Mouse (Mus musculus) neural tube, embryonic 14.5 days (tissue): ENCODE data around the gene Kdm4c. TPM values are rescaled to one million over a fixed set of nuclear protein-coding genes. Genes with fewer than 3 reads are reported as not detected.
A peak's percentile ranks its signal among the peaks of the same experiment; 100 is the strongest.

ENCODE experiments used
- ATAC-seq: fragments of 200-750 bp; cut with Nextera tagmentation; 2 replicates; pipeline ENCODE4 v1.8.0; 2017; ENCODE audit warnings: low read depth, mild to moderate bottlenecking, moderate TSS enrichment, moderate library complexity
- H3K27ac ChIP-seq: fragments of 300-500 bp; sonication (generic); 2 replicates; pipeline ENCODE4 v1.5.1; 2014; ENCODE audit warnings: low read depth, mild to moderate bottlenecking, control low read depth, low read length, moderate library complexity, mixed read lengths
- H3K27me3 ChIP-seq: fragments of 300-500 bp; sonication (generic); 2 replicates; pipeline ENCODE4 v1.6.1; 2014; ENCODE audit warnings: low read length; ENCODE audit not compliant: control insufficient read depth, insufficient read depth
- H3K36me3 ChIP-seq: fragments of 300-500 bp; sonication (generic); 2 replicates; pipeline ENCODE4 v1.6.1; 2014; ENCODE audit warnings: low read length, mixed read lengths; ENCODE audit not compliant: control insufficient read depth, insufficient read depth
- H3K4me1 ChIP-seq: fragments of 300-500 bp; sonication (generic); 2 replicates; pipeline ENCODE4 v1.6.1; 2014; ENCODE audit warnings: low read length; ENCODE audit not compliant: control insufficient read depth, insufficient read depth
- H3K4me2 ChIP-seq: fragments of 300-500 bp; sonication (generic); 2 replicates; pipeline ENCODE4 v1.6.1; 2014; ENCODE audit warnings: mild to moderate bottlenecking, low read depth, low read length, control low read depth
- H3K4me3 ChIP-seq: fragments of 300-500 bp; sonication (generic); 2 replicates; pipeline ENCODE4 v1.5.1; 2014; ENCODE audit warnings: low read depth, low read length, control low read depth, mixed read lengths
- H3K9ac ChIP-seq: fragments of 300-500 bp; sonication (generic); replicated peaks from 2 replicates; pipeline ENCODE4 v1.6.1; 2014; ENCODE audit warnings: low read depth, mild to moderate bottlenecking, control low read depth, low read length, mixed read lengths
- H3K9me3 ChIP-seq: fragments of 300-500 bp; sonication (generic); 2 replicates; pipeline ENCODE4 v1.6.1; 2016; ENCODE audit warnings: low read length; ENCODE audit not compliant: control insufficient read depth
- WGBS: fragments of 180-500 bp; shearing (Covaris S2); extraction: QIAGEN DNeasy Blood & Tissue Kit; methylation state at CpG from one replicate; pipeline ENCODE4 v1.1.7; 2014; 5-methylcytosine and 5-hydroxymethylcytosine counted together
- polyA plus RNA-seq: library from polyadenylated mRNA; unstranded; fragments of >200 nt; fragmentation: Nextera tagmentation; extraction: Ambion mirVana; gene quantifications from 2 replicates; pipeline ENCODE4 v1.2.1, GENCODE M21; 2014

The Kdm4c gene
- polyA plus RNA-seq, 1 experiment from 2014 or later, result 24.5 TPM

DNA sequence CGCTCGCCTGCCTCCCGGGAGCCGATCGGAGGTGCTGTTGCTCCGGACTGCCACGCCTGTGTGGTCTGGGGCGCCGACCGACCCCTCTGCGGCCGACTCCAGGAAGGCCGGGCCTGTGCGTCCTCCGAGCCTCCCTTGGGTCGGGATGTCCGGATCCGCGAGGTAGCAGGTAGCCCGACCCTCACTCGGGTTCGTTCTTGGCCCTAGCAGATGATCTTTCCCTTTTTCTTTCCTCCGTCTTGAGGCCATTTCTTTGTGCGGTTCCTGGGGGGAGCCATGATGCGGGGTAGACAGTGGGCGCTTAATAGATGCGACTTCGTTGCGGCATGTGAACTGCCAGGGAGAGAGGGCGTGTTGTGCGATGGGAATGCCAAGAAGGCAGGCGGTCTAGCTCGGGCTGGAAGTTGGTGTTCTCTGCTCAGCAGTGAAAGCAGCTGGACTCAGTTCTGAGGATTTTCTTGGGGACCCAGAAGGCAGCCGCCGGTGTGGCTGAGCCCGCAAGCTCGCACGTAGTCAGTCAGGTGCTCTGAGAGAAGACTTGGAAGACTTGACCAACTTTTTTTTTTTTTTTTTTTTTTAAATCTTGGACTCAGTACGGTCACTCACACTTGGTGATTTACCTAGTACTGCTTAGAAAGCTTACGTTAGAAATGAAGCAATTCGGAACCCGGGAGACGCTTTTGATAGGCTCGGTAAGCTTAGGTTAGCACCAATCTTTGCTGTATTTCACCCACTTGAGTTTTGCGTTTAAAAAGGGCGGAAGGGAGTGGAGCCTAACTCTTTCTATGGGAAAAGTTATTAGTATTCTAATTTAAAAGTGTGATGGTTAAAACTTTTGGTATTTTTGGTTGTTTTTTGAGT, 10.2 kb downstream of the Kdm4c start:
- H3K36me3 ChIP-seq, result no peaks in the 10 kb centered on the region
- peak overlapping the region; percentile 78 for H3K27ac ChIP-seq
- no peaks in the 10 kb centered on the region for H3K27me3 ChIP-seq
- peak; percentile 57 for ATAC-seq
- WGBS, result under 1% methylated on average over 46 of the region's 46 CpGs
- peak overlapping the region; percentile 94 for H3K4me3 ChIP-seq
- H3K9ac ChIP-seq, result peak overlapping the region; percentile 81
- no peaks in the 10 kb centered on the region for H3K9me3 ChIP-seq
- H3K4me1 ChIP-seq, result peaks cover 4% of the 10 kb centered on the region; the same call in 1 of the 2 replicates
- H3K4me2 ChIP-seq, result peak overlapping the region; percentile 57

DNA sequence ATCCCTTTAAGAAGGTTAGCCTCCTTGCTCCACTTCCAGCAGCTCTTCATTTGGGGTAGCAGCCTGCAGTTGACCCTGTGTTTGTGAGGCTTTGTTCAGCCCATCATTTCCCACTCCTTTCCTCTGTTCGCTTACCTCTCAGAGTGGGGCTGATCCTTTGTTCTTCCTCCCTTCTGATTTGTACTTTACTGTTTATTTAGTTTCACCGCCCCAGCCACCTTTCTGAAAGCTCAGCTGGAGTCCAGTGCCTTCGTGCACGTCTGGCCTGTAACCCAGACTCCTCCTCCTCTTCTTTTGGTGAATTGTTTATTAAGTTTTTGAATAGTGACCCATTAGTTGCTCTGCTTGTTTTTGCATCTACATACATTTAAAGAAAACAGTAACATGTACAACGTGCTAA, 15.6 kb downstream of the Kdm4c start:
- H3K36me3 ChIP-seq, result no peaks in the 10 kb centered on the region
- no peak for ATAC-seq
- no peaks in the 10 kb centered on the region for H3K27me3 ChIP-seq
- H3K27ac ChIP-seq, result no peak overlapping the region
- H3K9ac ChIP-seq, result no peak overlapping the region
- H3K4me3 ChIP-seq, result no peak overlapping the region
- H3K4me2 ChIP-seq, result no peak overlapping the region
- H3K9me3 ChIP-seq, result no peaks in the 10 kb centered on the region
- WGBS, result 20% methylated on average over 5 of the region's 5 CpGs
- peaks cover 3% of the 10 kb centered on the region; the same call in 1 of the 2 replicates for H3K4me1 ChIP-seq

DNA sequence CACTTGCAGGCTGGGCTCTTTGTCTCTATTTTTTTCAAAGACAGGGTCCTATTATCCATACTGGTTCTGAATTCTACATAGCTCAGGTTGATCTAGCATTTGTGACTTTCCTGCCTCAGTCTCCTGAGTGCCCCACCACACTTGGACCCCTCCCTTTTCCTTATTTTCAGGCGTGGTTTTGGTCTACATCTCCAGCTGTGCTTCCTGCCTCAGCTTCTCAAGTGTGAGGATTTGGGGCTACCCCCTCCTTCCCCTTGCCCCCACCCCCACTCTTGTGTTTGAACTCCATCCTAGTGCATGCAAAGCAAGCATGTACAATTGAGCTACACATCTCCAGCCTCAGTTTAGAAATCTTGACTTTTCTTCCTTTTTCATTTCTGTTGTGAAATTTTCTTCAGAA, 16.2 kb downstream of the Kdm4c start:
- 60% methylated on average over 1 of the region's 1 CpGs for WGBS
- ATAC-seq, result no peak

DNA sequence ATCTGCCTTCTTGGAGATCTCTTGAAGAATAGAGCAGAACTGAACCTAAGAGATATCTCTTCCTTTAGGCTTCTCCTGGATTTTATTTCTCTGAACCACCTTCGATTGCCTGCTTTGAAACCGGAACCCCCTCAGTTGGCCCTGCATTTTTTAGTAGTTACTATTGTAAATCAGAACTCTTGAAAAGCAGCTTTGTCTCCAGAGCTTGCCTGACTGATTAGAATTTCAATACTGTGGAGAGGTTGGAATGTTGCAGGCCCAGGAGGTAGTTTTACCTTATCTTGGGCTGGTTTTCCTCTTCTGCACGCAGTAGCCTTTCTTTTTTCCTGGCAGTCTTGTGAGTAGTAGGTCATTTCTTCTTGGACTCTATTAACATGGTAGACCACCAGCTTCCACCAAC, 17.0 kb downstream of the Kdm4c start:
- H3K4me3 ChIP-seq, result no peak overlapping the region
- H3K27me3 ChIP-seq, result no peaks in the 10 kb centered on the region
- H3K9ac ChIP-seq, result no peak overlapping the region
- H3K4me1 ChIP-seq, result no peaks in the 10 kb centered on the region; the same call in 1 of the 2 replicates
- no peak for ATAC-seq
- no peaks in the 10 kb centered on the region for H3K9me3 ChIP-seq
- WGBS, result 15% methylated on average over 3 of the region's 3 CpGs
- H3K27ac ChIP-seq, result no peak overlapping the region
- no peak overlapping the region for H3K4me2 ChIP-seq
- no peaks in the 10 kb centered on the region for H3K36me3 ChIP-seq

More for the DNA sequence above, 16.2 kb downstream of the Kdm4c start:
- H3K9me3 ChIP-seq, result no peaks in the 10 kb centered on the region
- no peak overlapping the region for H3K9ac ChIP-seq
- H3K4me1 ChIP-seq, result no peaks in the 10 kb centered on the region; the same call in 1 of the 2 replicates
- H3K36me3 ChIP-seq, result no peaks in the 10 kb centered on the region
- no peak overlapping the region for H3K27ac ChIP-seq
- H3K27me3 ChIP-seq, result no peaks in the 10 kb centered on the region
- H3K4me2 ChIP-seq, result no peak overlapping the region
- no peak overlapping the region for H3K4me3 ChIP-seq

DNA sequence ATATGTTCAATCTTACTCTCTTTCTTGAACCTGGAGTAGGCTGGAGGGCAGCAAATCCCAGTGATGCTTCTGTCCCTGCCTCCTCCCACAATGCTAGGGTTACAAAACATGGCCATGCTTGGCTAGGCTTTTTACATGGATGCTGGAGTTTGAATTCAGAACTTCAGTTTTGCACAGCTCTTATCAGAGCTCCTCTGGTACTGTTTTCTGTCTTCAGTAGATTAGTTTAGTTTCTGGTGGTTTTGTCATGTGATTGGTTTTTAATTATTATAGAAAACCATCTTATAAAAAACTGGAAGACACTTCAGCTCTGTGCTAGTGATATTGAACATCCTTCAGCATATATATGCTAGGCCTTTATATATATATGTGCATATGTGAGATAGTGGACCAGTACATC, 19.6 kb downstream of the Kdm4c start:
- Histone ChIP-seq H3K27me3 (no peaks in the 10 kb centered on the region), H3K36me3 (no peaks in the 10 kb centered on the region), H3K4me2 (no peak overlapping the region), H3K27ac (no peak overlapping the region), H3K9ac (no peak overlapping the region), H3K4me3 (no peak overlapping the region), H3K4me1 (no peaks in the 10 kb centered on the region), H3K9me3 (no peaks in the 10 kb centered on the region)
- ATAC-seq, result no peak

DNA sequence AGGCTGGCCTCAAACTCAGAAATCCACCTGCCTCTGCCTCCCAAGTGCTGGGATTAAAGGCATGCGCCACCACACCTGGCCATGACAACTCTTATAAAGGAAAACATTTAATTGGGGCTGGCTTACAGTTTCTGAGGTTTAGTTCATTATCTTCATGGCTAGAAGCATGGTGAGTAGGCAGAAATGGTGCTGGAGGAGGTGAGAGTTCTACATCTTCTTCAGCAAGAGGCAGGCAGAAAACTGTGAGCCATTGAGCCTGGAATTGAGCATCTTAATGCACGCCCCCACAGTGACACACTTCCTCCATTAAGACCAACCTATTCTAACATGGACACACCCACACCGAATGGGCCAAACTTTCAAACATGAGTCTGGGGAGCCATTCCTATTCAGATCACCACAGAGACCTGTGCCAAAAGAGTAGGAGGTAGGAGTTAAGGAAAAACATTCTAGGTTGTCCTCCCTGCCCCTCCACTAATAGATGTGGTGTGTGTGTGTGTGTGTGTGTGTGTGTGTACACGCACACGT, 22.2 kb downstream of the Kdm4c start:
- Histone ChIP-seq H3K36me3 (no peaks in the 10 kb centered on the region), H3K9me3 (no peaks in the 10 kb centered on the region), H3K4me2 (no peak overlapping the region), H3K27ac (no peak overlapping the region), H3K9ac (no peak overlapping the region), H3K27me3 (no peaks in the 10 kb centered on the region), H3K4me1 (no peaks in the 10 kb centered on the region), H3K4me3 (no peak overlapping the region)
- ATAC-seq, result no peak
- 96% methylated on average over 5 of the region's 5 CpGs for WGBS

DNA sequence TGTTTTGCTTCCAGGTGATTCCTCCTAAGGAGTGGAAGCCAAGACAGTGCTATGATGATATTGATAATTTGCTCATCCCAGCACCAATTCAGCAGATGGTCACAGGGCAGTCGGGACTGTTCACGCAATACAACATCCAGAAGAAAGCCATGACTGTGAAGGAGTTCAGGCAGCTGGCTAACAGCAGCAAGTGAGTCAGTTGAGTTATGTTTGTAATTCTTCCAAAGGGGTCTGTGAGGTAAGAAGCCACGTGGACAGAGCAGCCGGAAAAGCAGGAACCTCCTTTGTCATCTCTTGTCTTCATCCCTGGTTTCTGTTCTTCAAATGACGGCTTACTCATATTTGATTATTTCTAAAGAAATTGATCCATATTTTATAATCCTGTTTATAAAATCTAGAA, 28.9 kb downstream of the Kdm4c start:
- Histone ChIP-seq H3K36me3 (no peaks in the 10 kb centered on the region), H3K27ac (no peak overlapping the region), H3K9me3 (no peaks in the 10 kb centered on the region), H3K9ac (no peak overlapping the region), H3K4me3 (no peak overlapping the region), H3K4me1 (no peaks in the 10 kb centered on the region), H3K4me2 (no peak overlapping the region), H3K27me3 (no peaks in the 10 kb centered on the region)
- ATAC-seq, result no peak
- 87% methylated on average over 5 of the region's 5 CpGs for WGBS

DNA sequence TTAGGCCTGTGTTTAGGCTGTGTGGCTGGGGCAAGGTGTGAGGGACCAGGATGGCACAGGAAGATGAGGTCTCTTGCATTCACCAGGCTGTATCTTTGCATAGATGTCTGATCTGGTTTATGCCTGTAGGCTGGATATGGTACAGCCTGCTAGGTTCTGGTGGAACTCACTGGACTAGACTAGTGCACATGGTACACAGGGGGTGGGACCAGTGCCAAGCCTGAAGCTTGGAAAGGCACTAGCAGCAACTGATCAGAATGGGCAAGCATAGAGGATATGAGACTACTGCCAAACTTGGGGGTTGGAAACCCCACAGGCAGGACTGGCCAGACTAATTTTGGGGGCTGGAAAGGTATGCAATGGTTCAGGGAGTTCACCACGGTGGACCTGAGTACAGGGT, 35.2 kb downstream of the Kdm4c start:
- Histone ChIP-seq H3K9me3 (no peaks in the 10 kb centered on the region), H3K36me3 (no peaks in the 10 kb centered on the region), H3K9ac (no peak overlapping the region), H3K4me1 (no peaks in the 10 kb centered on the region), H3K27me3 (no peaks in the 10 kb centered on the region), H3K27ac (no peak overlapping the region), H3K4me3 (no peak overlapping the region), H3K4me2 (no peak overlapping the region)
- 95% methylated on average over 1 of the region's 1 CpGs for WGBS
- ATAC-seq, result peak; percentile 56; the same call in 1 of the 2 replicates

DNA sequence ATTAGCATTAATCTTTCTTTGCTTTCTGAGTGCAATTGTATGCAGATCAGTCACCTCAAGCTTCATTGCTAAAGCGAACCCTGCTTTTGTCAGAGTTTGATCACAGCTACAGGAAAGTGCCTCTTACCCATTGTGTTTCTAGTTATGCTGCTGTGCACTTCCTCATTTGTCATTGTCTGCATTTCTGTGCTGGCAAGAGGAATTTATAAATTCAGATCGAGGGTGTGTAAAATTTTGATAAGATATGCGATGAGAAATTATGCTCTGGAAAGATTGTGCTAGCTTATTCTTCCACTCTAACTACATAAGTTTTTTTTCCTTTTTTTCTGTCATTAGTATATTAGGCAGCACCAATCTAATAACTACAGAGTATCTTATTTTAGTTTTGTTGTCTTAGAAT, 37.9 kb downstream of the Kdm4c start:
- Histone ChIP-seq H3K27me3 (no peaks in the 10 kb centered on the region), H3K27ac (no peak overlapping the region), H3K36me3 (no peaks in the 10 kb centered on the region), H3K4me1 (no peaks in the 10 kb centered on the region), H3K9ac (no peak overlapping the region), H3K9me3 (no peaks in the 10 kb centered on the region), H3K4me3 (no peak overlapping the region), H3K4me2 (no peak overlapping the region)
- 83% methylated on average over 3 of the region's 3 CpGs for WGBS
- ATAC-seq, result no peak
